Mouse (Mus musculus): ENCODE data around the gene Zfp747. TPM values are rescaled to one million over a fixed set of nuclear protein-coding genes. Genes with fewer than 3 reads are reported as not detected.
"Not testable (repeated sequence)": the region's sequence is repeated elsewhere in the genome, so short reads cannot be mapped to it uniquely, and the experiment has no call there.

The Zfp747 gene
- polyA plus RNA-seq (2017; shearing (Covaris generic)): 10 to 100 TPM; 12.7 to 17.6 TPM

DNA sequence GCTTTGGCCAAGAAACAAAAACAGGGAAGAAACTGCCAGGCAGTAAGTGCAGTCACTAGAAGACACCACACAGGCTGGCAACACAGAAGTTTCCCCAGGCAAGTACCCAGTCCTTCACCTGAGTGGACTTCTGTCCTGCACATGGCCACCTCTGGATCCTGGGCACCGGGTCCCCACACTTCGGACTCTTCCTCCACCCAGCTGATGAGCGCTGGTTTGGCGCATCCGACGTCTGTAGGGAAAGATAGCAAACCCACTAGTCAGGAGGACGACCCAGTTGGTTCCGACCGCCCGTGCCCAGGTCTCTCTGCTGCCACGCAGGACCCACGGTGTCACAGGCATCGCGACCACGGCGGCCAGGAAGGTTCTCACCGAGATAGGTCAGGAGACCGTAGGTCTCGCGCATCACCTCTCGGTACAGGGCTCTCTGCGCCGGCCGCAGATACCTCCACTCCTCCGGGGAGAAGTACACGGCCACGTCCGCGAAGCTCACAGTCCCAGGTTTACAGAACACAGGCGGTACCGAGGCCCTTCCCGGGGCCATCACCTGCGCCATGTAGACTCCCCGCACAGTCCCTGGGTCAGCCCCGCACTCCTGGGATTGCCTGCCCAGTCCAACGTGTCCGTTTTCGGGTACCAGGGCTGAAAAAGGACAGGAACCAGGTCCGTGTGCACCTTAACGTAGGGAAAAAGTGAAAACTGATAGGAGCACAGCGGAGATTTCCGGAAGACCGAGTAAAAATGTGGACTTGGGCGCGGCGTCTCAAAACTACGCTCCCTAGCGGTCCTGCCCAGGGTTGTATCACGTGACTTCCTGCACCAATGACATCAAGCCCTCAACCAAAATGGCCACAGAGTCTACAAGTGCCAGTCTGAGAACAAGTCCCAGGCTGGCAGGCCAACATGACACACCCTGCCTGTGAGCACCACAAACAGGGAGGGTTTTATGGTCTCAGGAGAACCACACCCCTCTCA is at the start of gene Zfp747:
Gene Zfp747, minus strand, starts transcription at position 780 of the 975 bp plus-strand sequence.
- ATAC-seq: peak; percentile 98

DNA sequence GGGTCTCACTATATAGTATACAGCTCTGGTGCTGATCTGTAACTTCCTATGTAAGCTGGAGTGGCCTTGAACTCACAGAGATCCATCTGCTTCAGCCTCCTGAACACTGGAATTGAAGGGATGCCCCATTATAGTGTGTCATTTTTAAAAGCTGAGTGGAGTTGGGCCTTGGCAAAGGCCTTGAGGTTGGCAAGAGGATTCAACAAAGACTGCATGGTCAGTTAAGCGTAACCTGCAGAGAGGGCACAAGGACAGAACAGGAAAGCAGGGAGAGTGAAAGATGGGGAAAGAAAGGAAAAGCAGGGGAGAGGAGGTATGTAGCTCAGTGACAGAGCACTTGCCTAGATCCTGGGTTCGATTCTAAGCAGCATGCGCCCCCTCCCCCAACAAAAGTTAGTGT is 49.4 kb upstream of the Zfp747 start:
- no peak for ATAC-seq

DNA sequence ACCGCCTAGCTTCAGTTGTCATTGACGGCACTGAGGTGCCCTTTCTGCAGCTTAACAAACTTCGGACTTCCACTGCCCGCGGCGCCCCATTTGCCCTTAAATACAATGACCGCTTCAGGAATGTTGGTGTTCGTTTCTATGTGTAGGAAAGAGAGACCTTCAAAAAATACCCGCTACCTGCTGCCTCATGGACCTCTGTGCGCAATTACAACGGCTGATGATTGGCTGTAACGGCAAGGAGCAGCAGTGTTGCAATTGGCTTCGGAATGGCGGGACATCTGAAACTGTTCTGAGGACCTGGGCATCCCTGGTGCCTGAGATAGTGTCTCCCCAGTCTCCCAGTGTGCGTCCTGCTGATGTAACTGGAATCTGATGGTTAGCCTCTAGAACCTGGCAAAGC is 46.4 kb upstream of the Zfp747 start:
- peak; percentile 16 for ATAC-seq

DNA sequence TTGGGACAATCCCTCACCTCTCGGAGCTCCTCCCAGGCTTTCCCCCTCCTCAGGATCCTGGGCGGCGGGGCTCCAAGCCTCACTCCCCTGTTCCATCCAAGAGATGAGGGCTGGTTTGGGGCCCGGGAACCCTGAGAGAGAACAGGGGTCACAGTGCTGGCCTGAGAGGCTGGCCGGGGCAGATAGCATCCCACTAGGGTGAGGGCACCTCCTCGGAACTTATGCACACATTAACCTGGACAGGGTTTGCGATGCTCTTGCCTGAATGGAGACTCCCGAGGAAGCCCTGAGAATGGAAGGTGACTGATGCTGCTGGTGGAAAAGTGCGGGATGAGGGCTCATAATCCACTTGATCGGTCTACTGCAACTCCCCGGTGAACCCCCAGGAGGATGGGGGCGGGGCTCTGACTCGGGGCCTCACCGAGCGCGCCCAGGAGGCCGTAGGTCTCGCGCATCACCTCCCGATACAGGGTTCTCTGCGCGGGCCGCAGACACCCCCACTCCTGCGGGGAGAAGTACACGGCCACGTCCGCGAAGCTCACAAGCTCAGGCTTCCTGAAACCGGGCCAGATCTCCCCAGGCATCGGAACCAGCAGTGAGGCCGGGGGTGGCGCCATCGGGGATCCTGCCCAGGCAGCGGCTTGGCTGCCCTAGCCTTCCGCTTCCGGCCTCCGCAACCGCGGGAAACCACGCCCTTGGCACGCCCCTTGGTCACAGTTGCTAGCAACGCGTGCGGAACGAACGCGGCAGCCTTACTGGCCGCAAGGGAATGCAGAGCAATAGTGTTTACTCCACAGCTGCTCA is 45.7 kb upstream of the Zfp747 start, which contains the start of gene Zfp688:
Gene Zfp688, minus strand, starts transcription at position 681 of the 804 bp plus-strand sequence.
- peak; percentile 99 for ATAC-seq

DNA sequence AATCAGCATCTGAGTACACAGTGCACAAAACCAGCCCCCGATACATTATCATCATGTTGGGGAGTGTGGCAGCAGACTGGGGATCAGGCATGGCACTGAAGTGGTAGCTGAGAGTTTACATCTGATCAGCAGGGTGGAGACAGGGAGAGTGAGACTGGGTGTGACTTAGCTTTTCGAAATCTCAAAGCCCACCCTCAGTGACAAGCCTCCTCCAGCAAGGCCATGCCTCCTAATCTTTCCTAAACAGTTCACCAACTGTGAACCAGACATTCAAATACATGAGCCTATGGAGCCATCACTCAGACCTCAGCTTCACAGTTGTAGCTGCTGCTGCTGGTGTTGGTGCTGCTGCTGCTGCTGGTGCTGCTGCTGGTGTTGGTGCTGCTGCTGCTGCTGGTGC is 35.6 kb upstream of the Zfp747 start:
- ATAC-seq: no peak

DNA sequence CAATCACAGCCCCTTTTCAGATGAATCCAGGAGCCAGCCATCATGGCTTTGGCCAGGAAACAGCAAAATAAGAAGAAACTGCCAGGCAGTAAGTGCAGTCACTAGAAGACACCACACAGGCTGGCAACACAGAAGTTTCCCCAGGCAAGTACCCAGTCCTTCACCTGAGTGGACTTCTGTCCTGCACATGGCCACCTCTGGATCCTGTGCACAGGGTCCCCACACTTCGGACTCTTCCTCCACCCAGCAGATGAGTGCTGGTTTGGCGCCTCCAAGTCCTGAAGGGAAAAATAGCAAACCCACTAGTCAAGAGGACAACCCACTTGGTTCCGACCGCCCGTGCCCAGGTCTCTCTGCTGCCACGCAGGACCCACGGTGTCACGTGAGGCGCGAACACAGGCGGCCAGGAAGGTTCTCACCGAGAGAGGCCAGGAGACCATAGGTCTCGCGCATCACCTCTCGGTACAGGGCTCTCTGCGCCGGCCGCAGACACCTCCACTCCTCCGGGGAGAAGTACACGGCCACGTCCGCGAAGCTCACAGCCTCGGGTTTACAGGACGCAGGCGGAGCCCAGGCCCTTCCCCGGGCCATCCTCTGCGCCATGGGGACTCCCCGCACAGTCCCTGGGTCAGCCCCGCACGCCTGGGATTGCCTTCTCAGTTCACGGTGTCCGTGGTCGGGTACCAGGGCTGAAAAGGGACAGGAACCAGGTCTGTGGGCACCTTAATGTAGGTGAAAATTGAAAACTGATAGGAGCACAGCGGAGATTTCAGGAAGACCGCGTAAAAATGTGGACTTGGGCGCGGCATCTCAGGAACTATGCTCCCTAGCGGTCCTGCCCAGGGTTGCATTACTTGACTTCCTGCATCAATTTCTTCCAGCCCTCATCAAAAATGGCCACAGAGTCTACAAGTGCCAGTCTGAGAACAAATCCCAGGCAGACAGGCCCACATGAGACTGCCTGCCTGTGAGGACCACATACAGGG is 30.4 kb upstream of the Zfp747 start, which contains the start of gene Zfp764:
Gene Zfp764, minus strand, starts transcription at position 821 of the 986 bp plus-strand sequence.
- ATAC-seq: peak; percentile 99

DNA sequence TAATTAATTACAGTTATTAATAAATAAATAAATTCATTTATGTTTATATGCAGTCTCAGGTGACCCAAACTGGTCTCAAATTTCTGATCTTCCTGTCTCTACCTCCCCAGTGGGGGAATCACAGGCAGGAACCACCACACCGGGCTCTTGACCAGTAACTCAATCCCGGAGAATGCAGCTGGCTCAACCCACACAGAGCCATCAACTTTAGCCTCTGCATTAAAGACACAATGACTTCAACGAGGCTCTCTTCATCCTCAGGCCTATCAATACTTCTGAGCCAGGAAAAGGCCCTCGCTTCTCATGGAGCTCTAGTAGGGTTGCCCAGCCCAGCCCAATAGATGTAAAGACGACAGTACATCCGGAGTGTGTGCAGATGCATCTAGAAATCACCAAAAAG is 28.3 kb upstream of the Zfp747 start:
- ATAC-seq: not testable (repeated sequence)

DNA sequence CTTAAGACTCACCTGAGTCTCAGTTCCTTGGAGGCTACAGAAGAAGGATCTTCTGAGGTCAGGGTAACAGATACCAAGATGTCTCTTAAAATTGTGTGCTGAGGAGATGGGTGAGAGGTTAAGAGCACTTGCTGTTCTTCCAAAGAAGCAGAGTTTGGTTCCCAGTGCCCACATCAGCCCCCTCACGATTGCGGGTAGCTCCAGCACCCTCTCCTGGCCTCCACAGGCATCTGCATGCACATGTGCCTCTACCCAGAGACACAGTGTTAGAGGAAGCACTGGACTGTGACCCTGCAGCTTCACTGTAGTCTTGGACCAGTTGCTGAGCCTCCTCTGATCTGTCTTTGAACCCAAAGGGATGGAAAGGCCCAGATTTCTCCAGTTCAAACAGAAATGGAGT is 27.1 kb upstream of the Zfp747 start:
- no peak for ATAC-seq

DNA sequence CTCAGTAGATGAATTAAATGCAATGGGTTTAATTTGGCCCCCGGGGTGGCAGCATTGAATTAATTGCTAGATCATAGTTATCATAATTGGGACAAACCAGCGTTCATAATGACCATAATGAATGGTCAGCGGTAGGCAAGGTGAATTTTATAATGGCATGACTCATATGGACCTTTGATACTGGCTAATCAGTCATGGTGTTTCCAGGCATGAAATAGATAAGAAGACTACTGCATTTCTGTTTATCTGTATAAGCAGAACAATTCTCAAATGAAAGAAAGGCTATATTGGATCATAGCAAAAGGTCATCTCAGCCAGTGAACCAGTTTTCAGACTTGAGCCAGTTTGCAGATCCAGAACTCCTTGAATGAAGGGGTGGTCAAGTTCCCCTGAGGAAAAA is 24.5 kb upstream of the Zfp747 start:
- no peak for ATAC-seq

DNA sequence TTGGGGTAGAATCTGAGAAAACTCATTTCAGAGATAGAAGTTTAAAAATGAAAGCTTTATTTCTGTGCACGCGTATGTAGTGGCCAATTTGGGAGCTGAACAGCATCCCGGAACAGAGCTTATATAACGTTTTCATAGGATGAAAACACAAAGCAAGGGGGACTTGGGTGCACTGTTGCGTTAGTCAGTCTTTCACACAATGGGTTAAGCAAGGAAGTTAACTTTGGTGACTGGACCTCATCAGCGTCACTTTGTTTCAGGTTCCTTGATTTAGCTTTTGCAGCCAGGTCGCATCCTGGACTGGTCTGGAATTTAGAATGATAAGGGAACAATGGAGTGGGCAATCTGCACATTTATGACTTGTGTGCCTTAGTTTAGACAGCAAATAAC is 18.1 kb upstream of the Zfp747 start:
- ATAC-seq: no peak

DNA sequence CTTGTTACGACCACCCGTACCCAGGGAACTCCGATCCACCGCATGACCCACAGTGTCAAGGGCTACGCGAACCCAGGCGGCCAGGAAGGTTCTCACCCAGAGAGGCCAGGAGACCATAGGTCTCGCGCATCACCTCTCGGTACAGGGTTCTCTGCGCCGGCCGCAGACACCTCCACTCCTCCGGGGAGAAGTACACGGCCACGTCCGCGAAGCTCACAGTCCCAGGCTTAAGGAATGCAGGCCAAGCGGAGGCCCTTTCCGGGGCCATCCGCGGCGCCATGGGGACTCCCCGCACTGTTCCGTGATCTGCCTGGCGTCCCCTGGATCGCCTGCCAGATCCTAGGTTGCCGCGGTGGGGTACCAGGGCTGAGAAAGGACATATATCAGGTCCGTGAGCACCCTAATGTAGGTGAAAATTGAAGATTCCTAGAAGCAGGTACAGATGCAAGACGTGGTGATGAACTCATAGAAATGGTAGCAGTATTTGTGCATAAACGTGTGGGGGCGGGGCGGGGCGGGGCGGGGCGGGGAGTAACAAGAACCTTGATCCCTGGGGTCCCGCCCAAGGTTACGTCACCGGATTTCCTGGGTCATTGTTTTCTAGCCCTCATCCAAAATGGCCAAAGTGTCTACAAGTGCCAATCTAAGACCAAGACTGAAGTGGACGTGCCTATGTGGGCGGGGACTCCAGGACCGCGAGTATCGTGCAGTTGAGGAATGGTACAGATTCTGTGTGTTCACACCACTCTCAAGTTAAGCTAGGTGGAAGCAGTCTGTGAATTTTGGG is 17.5 kb upstream of the Zfp747 start, which contains the start of gene E430018J23Rik:
Gene E430018J23Rik, minus strand, starts transcription at position 473 of the 787 bp plus-strand sequence.
- ATAC-seq: peak; percentile 94

DNA sequence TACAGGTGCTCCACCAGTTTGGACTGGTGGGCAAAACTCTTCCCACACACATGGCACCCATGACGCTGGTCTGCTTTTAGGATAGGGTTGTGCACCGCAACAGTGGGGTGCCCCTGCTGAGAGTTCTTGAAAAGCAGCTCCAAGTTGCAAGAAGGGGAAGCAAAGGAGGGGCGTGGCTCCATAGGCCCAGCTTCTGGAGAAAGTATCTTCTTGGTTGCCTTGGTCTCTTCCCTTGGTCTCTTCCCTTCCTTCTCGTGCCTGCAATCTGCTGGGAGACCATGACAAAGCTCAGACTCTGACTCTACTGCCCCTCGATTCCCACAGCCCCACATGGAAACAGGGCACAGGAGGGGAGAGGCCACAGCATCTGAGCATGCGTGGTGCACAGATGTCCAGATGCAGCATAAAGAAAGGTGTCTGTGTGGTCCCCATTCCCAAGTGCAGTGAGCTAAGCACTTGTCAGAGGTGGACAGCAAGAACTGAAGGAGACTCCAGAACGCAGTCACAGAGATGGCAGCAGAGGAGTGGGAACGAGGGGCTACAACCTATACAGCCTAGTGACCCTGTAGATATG is 16.5 kb upstream of the Zfp747 start:
- ATAC-seq: no peak

DNA sequence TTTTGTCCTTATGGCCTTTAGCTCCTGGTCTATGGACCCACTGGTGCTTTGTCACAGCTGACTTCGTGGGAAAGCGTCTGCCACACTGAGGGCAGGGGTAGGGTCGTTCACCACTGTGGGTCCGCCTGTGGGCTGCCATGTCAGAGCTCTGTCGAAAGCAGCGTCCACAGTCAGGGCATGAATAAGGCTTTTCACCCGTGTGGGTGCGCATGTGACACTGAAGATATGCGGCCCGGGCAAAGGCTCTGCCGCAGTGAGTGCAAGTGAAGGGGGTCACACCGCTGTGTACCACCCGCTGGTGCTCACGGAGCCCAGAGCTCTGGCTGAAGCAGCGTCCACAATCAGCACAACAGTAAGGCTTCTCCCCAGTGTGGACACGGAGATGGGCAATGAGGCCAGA is 15.7 kb upstream of the Zfp747 start:
- ATAC-seq: no peak

DNA sequence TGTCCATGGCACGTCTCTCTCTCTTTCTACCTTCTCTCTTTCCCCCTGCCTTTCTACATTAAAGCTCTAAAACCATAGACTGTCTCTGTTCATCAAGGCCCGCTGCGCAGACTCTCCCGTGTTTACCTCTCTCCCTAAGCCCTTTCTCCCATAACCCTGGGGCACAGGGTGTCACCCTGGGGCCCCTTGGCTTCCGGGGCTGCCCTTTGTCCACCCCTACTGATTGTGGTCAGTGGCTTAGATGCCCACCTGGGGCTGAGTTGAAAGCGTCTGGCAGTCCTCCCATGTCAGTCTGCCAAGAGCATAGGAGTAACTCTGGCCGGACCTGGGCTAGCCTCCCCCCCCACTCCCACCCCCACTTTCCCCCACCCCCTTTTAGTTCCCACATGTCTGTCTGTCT is 14.5 kb upstream of the Zfp747 start:
- ATAC-seq: no peak

DNA sequence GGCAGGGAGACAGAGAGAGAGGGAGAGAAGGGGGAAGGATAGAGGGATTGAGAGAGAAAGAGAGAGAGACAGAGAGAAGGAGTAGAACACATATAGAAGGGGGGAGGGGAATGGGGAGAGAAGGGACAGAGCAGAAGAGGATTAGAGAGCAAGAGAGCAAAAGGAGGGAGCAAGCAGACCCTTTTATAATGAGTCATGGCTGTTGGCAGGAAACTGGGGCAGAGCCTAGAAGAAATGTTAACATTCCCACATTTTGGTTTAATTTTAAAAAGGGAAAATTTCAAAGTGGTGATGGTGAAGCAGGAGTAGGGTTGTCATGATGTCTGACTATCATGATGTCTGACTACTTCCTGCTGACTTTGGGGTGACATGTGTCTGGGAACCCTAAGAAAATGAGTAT is 12.4 kb upstream of the Zfp747 start:
- not testable (repeated sequence) for ATAC-seq

DNA sequence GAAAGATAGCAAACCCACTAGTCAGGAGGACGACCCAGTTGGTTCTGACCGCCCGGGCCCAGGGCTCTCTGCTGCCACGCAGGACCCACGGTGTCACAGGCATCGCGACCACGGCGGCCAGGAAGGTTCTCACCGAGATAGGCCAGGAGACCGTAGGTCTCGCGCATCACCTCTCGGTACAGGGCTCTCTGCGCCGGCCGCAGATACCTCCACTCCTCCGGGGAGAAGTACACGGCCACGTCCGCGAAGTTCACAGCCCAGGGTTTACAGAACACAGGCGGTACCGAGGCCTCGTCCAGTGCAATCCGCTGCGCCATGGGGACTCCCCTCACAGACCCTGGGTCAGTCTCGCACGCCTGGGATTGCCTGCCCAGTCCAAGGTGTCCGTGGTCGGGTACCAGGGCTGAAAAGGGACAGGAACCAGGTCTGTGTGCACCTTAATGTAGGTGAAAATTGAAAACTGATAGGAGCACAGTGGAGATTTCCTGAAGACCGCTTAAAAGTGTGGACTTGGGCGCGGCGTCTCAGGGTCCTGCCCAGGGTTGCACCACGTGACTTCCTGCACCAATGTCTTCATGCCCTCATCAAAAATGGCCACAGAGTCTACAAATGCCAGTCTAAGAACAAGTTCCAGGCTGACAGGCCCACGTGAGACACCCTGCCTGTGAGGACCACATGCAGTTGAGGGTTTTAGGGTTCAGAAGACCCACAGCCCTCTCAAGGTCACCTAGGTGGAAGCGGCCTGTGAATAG is 11.0 kb upstream of the Zfp747 start, which contains the start of gene 9130019O22Rik:
Gene 9130019O22Rik, minus strand, starts transcription at position 526 of the 752 bp plus-strand sequence.
- ATAC-seq: peak; percentile 98

DNA sequence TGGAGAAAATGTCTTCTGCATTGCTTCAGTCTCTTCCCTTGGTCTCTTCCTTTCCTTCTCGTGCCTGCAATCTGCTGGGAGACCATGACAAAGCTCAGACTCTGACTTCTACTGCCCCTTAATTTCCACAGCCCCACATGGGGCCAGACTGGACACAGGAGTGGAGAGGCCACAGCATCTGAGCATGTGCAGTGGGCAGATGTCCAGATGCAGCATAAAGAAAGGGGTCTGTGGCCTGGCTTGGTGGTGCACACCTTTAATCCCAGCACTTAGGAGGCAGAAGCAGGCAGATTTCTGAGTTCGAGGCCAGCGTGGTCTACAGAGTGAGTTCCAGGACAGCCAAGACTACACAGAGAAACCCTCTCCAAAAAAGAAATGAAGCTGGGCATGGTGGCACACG is 9.7 kb upstream of the Zfp747 start:
- ATAC-seq: not testable (repeated sequence)

DNA sequence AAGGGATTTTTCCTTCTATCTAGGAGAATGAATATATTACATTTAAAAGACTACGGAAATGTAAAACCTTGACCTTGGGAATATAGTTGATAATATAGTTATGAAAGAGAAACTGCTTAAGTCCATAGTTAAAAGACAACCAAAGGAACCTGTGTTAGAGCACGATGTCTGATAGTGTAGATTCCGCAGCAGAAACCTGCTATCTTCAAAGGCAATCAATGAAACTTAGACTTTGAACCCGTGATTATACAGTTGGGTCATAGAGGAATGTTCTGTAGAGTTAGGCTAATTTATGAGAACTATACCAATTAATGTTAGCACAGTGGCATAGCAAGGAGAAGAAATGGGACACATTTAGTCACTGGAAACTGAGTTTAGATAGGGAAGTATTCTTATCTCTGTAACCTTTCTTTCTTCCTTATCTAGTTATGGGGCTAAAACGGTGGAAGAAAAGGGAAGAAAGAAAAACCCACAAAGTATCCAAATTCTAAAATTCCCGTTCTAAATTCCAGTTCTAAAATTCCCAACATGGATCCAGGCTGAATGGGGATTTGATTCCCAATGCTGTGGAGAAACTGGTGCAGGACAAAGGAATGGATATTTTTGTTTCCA is 2.6 kb upstream of the Zfp747 start:
- no peak for ATAC-seq

DNA sequence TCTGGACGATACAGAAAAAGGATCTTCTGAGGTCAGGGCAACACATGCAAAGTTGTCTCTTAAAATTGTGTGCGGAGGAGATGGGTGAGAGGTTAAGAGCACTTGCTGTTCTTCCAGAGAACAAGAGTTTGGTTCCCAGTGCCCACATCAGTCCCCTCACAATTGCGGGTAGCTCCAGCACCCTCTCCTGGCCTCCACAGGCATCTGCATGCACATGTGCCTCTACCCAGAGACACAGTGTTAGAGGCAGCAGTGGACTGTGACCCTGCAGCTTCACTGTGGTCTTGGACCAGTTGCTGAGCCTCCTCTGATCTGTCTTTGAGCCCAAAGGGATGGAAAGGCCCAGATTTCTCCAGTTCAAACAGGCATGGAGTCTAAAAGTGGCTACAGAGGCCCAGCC is 4.0 kb downstream of the Zfp747 start:
- ATAC-seq: not testable (repeated sequence)
